26 mouse cellular contexts compared by ENCODE assay signal in the genomic region with DNA sequence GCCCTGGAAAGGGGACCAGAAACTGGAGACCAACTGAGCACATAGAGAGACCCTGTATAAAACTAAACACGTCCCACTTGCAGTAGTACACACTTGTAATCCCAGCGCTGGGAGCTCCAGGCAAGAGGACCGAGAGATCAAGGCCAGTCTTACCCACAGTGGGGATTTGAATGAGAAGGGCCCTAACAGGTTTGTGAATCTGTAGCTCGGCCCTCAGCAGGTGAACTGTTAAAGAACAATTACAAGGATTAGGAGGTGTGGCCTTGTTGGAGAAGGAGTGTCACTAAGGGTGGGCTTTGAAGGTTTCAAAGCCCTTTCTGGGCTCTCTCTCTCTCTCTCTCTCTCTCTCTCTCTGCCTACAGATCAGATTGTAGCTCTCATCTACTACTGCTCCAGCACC.
"Had no signal": no experiment of that assay in that cellular context is flagged by ENCODE, and none has a peak within 500 bp of the region (broad histone marks: within the 10 kb centered on the region; RNA-seq: fewer than 3 reads in every experiment).

No protein-coding gene starts in this region.

- H3K9ac ChIP-seq: heart, embryonic 13.5 days; heart, embryonic 15.5 days; hindbrain, embryonic 13.5 days; hindbrain, embryonic 15.5 days; kidney, embryonic 15.5 days; limb, embryonic 12.5 days; liver, embryonic 12.5 days; liver, embryonic 14.5 days had no signal

- DNase-seq: gastrocnemius, adult 2 months; gastrocnemius, postnatal 10 days; gastrocnemius, postnatal 25 days; heart, adult 2 months; heart, postnatal 14 days; heart, postnatal 36 days; kidney, adult 11 months; kidney, adult 8-10 months; kidney, postnatal 14 days; kidney, postnatal 4 days; liver had no signal

- H3K4me1 ChIP-seq: heart, embryonic 13.5 days; heart, embryonic 15.5 days; hindbrain, embryonic 13.5 days; hindbrain, embryonic 15.5 days had no signal

- H3K9me3 ChIP-seq: heart, embryonic 13.5 days; heart, embryonic 15.5 days; hindbrain, embryonic 13.5 days; hindbrain, embryonic 15.5 days; kidney, embryonic 15.5 days; limb, embryonic 10.5 days; limb, embryonic 12.5 days; liver, embryonic 12.5 days had no signal

- H3K4me2 ChIP-seq: heart, embryonic 11.5 days; heart, embryonic 13.5 days; heart, embryonic 15.5 days; hindbrain, embryonic 13.5 days; hindbrain, embryonic 15.5 days; kidney, embryonic 15.5 days; limb, embryonic 12.5 days; liver, embryonic 12.5 days had no signal

- H3K27ac ChIP-seq: gastrocnemius, adult 2 months; heart, adult 2 months; heart, embryonic 13.5 days; heart, embryonic 15.5 days; hindbrain, embryonic 13.5 days; hindbrain, embryonic 15.5 days; hindbrain, postnatal 0 days; kidney, embryonic 15.5 days; kidney, postnatal 0 days; layer of hippocampus, adult 2 months; left cerebral cortex, adult 2 months; limb, embryonic 10.5 days; limb, embryonic 12.5 days; liver, embryonic 12.5 days; liver, embryonic 14.5 days had no signal

- H3K4me3 ChIP-seq: gastrocnemius, adult 2 months; heart, adult 2 months; heart, embryonic 13.5 days; heart, embryonic 15.5 days; hindbrain, embryonic 13.5 days; hindbrain, embryonic 15.5 days; kidney, embryonic 15.5 days; layer of hippocampus, adult 2 months; left cerebral cortex, adult 2 months; limb, embryonic 10.5 days; limb, embryonic 12.5 days; liver, embryonic 12.5 days had no signal

- H3K36me3 ChIP-seq: heart, embryonic 13.5 days; heart, embryonic 15.5 days; hindbrain, embryonic 13.5 days; hindbrain, embryonic 15.5 days; kidney, embryonic 15.5 days; limb, embryonic 10.5 days; limb, embryonic 12.5 days; liver, embryonic 12.5 days had no signal

- ATAC-seq: hindbrain, postnatal 0 days; intestine, embryonic 16.5 days; liver, embryonic 12.5 days had no signal

- H3K27me3 ChIP-seq: hindbrain, embryonic 13.5 days; hindbrain, embryonic 15.5 days; kidney, embryonic 15.5 days; limb, embryonic 12.5 days; liver, embryonic 12.5 days had no signal
